Mouse (Mus musculus) lung, embryonic 14.5 days (tissue): ENCODE measurements around the gene Larp4b. TPM values are rescaled to one million over a fixed set of nuclear protein-coding genes. Genes with fewer than 3 reads are reported as not detected.

ENCODE experiments used
- ATAC-seq: fragments of 200-750 bp; cut with Nextera tagmentation; 2 replicates; pipeline ENCODE4 v1.8.0; 2017; ENCODE audit warnings: mild to moderate bottlenecking, moderate TSS enrichment, moderate library complexity; ENCODE audit not compliant: insufficient read depth
- DNase-seq: peaks from one replicate; pipeline ENCODE4 v3.0.0-alpha.2; 2015
- H3K27ac ChIP-seq: fragments of 300-500 bp; sonication (generic); 2 replicates; pipeline ENCODE4 v1.5.1; 2014; ENCODE audit warnings: low read depth, mild to moderate bottlenecking, moderate library complexity
- H3K27me3 ChIP-seq: fragments of 300-500 bp; sonication (generic); 2 replicates; pipeline ENCODE4 v1.6.1; 2014; ENCODE audit warnings: low read length, control low read depth; ENCODE audit not compliant: insufficient read depth
- H3K36me3 ChIP-seq: fragments of 300-500 bp; sonication (generic); 2 replicates; pipeline ENCODE4 v1.6.1; 2014; ENCODE audit warnings: control low read depth; ENCODE audit not compliant: insufficient read depth
- H3K4me1 ChIP-seq: fragments of 300-500 bp; sonication (generic); 2 replicates; pipeline ENCODE4 v1.6.1; 2014; ENCODE audit warnings: antibody characterized with exemption, control low read depth; ENCODE audit not compliant: insufficient read depth
- H3K4me2 ChIP-seq: fragments of 300-500 bp; sonication (generic); 2 replicates; pipeline ENCODE4 v1.6.1; 2014; ENCODE audit warnings: mild to moderate bottlenecking
- H3K4me3 ChIP-seq: fragments of 300-500 bp; sonication (generic); 2 replicates; pipeline ENCODE4 v1.5.1; 2014; ENCODE audit warnings: low read depth, low read length
- H3K9ac ChIP-seq: fragments of 300-500 bp; sonication (generic); 2 replicates; pipeline ENCODE4 v1.6.1; 2014
- H3K9me3 ChIP-seq: fragments of 300-500 bp; sonication (generic); 2 replicates; pipeline ENCODE4 v1.6.1; 2016; ENCODE audit warnings: low read depth, low read length, control low read depth
- CTCF ChIP-seq: IDR thresholded peaks from 2 replicates; pipeline ENCODE4 v1.5.1; 2016; ENCODE audit warnings: antibody characterized with exemption, low read depth
- WGBS: fragments of 180-500 bp; shearing (Covaris S2); extraction: QIAGEN DNeasy Blood & Tissue Kit; methylation state at CpG from one replicate; pipeline ENCODE4 v1.1.7; 2014; 5-methylcytosine and 5-hydroxymethylcytosine counted together
- polyA plus RNA-seq: library from polyadenylated mRNA; unstranded; fragments of >200 nt; fragmentation: Nextera tagmentation; extraction: Ambion mirVana; gene quantifications from 2 replicates; pipeline ENCODE4 v1.2.1, GENCODE M21; 2014

Gene Larp4b
- polyA plus RNA-seq, 1 experiment from 2014 or later, result 42.0 TPM

DNA sequence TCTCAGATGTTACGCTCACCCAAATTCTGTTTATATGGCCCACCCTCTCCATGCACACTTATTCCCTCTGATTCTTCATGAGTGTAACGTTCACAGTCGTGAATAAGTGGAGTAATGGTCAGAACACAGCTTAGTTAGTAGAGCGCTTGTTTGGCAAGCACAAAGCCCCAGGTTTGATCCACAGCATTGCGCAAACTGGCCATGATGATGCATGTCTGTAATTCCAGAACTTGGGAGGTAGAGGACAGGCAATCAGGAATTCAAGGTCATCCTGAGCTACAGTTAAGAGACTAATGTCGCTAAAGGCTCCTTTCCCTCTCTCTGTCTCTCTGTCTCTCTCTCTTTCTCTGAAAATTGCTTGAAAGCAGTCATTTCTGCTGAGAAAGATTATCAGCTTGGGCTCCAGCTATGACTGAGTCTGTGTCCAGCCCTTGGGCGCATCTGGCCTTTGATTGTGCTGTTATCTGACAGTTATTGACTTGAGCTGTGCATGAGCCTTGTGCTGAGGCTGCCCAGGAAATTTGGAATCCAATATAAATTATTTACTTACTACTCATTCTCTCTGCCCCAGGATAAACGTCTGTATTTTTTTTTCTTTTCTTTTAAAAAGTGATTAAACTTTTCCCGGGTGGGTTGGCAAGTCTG lies 129.2 kb downstream of the Larp4b start:
- Histone ChIP-seq H3K4me1 (no peaks in the 10 kb centered on the region), H3K4me2 (peak overlapping the region; percentile 51), H3K9ac (no peak overlapping the region), H3K36me3 (no peaks in the 10 kb centered on the region), H3K27me3 (no peaks in the 10 kb centered on the region), H3K9me3 (no peaks in the 10 kb centered on the region), H3K27ac (no peak overlapping the region), H3K4me3 (no peak overlapping the region)
- no peak for ATAC-seq
- 68% methylated on average over 9 of the region's 9 CpGs for WGBS
- no peak for DNase-seq
- TF ChIP-seq CTCF, result no peak

Other genes with a start within 250 kb of the Larp4b start
- 23.4 and 24.4 TPM in 2 replicates for gene Wdr37, start 222.0 kb upstream of the Larp4b start, polyA plus RNA-seq
- 71.5 and 81.2 TPM in 2 replicates for gene Idi1, start 208.4 kb upstream of the Larp4b start, polyA plus RNA-seq
- gene Gm9745, start 145.7 kb upstream of the Larp4b start, polyA plus RNA-seq, result not detected in 2 replicates
- not detected in 2 replicates for gene Idi2, start 141.0 kb upstream of the Larp4b start, polyA plus RNA-seq
- gene Gtpbp4, start 97.8 kb upstream of the Larp4b start, polyA plus RNA-seq, result 87.1 and 89.6 TPM in 2 replicates
- gene Dip2c, start 182.6 kb downstream of the Larp4b start, polyA plus RNA-seq, result 7.2 and 8.6 TPM in 2 replicates